Mouse (Mus musculus) heart, embryonic 11.5 days (tissue): Measurements from ENCODE around the gene Ecm2. TPM values are rescaled to one million over a fixed set of nuclear protein-coding genes. Genes with fewer than 3 reads are reported as not detected.

ENCODE experiments used
- ATAC-seq: fragments of 200-750 bp; cut with Nextera tagmentation; replicated peaks from 2 replicates; pipeline ENCODE4 v1.8.0; 2017; ENCODE audit warnings: moderate library complexity; ENCODE audit not compliant: insufficient number of reproducible peaks, low FRiP score, low TSS enrichment
- H3K27ac ChIP-seq: fragments of 300-500 bp; sonication (generic); 2 replicates; pipeline ENCODE4 v1.5.1; 2014; ENCODE audit warnings: mild to moderate bottlenecking, low read depth, low read length
- H3K27me3 ChIP-seq: fragments of 300-500 bp; sonication (generic); 2 replicates; pipeline ENCODE4 v1.6.1; 2014; ENCODE audit warnings: mild to moderate bottlenecking, low read length, mixed read lengths; ENCODE audit not compliant: control insufficient read depth, insufficient read depth
- H3K36me3 ChIP-seq: fragments of 300-500 bp; sonication (generic); 2 replicates; pipeline ENCODE4 v1.6.1; 2014; ENCODE audit warnings: mild to moderate bottlenecking, low read length, moderate library complexity, mixed read lengths; ENCODE audit not compliant: control insufficient read depth, insufficient read depth
- H3K4me1 ChIP-seq: fragments of 300-500 bp; sonication (generic); 2 replicates; pipeline ENCODE4 v1.6.1; 2014; ENCODE audit warnings: low read length; ENCODE audit not compliant: control insufficient read depth, insufficient read depth
- H3K4me2 ChIP-seq: fragments of 300-500 bp; sonication (generic); 2 replicates; pipeline ENCODE4 v1.6.1; 2014; ENCODE audit warnings: mild to moderate bottlenecking, moderate library complexity
- H3K4me3 ChIP-seq: fragments of 300-500 bp; sonication (generic); 2 replicates; pipeline ENCODE4 v1.5.1; 2014; ENCODE audit warnings: low read depth, low read length
- H3K9ac ChIP-seq: fragments of 300-500 bp; sonication (generic); 2 replicates; pipeline ENCODE4 v1.6.1; 2014; ENCODE audit warnings: mild to moderate bottlenecking, low read depth, low read length, moderate library complexity
- H3K9me3 ChIP-seq: fragments of 300-500 bp; sonication (generic); replicated peaks from 2 replicates; pipeline ENCODE4 v1.6.1; 2016; ENCODE audit warnings: low read length; ENCODE audit not compliant: control insufficient read depth
- whole genome bisulfite sequencing: fragments of 180-500 bp; shearing (Covaris S2); extraction: QIAGEN DNeasy Blood & Tissue Kit; methylation state at CpG from one replicate; pipeline ENCODE4 v1.1.7; 2014; ENCODE audit not compliant: insufficient replicate concordance; 5-methylcytosine and 5-hydroxymethylcytosine counted together
- polyA plus RNA-seq: library from polyadenylated mRNA; unstranded; fragments of >200 nt; fragmentation: Nextera tagmentation; extraction: Ambion mirVana; gene quantifications from 2 replicates; pipeline ENCODE4 v1.2.1, GENCODE M21; 2014

The Ecm2 gene
- polyA plus RNA-seq, 1 experiment from 2014 or later: 1.8 TPM

GRCm38 (mm10) chr13:49556924-49557323 lies 52.3 kb downstream of the Ecm2 start:
- no peak overlapping the region for H3K4me3 ChIP-seq
- ATAC-seq: no peak
- H3K36me3 ChIP-seq: no peaks in the 10 kb centered on the region
- no peak overlapping the region for H3K9ac ChIP-seq
- no peaks in the 10 kb centered on the region for H3K27me3 ChIP-seq
- no peak overlapping the region for H3K27ac ChIP-seq
- no peaks in the 10 kb centered on the region for H3K4me1 ChIP-seq
- H3K4me2 ChIP-seq: no peak overlapping the region
- 60% methylated on average over 1 of the region's 1 CpGs for WGBS
- H3K9me3 ChIP-seq: no peaks in the 10 kb centered on the region

DNA sequence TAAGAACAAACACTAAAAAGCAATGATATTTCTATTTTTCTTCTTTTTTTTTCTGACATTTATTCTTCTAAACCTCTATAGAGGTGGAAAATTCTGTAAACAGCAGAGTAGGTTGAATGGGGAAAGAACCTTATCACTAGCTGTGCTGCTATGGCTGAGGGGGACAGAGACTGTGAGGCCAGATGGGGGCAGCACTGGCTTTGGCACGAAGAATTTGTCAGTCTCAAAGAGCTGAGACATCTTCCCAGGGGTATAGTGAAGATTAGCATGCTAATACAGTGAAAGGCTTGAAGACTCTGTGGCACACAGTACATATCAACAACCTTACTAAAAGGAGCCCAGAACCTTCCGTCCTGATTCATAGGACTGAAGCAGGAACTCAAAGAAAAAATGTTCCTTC lies 54.6 kb downstream of the Ecm2 start:
- 32% methylated on average over 2 of the region's 2 CpGs for WGBS
- Histone ChIP-seq H3K4me2 (no peak overlapping the region), H3K4me1 (no peaks in the 10 kb centered on the region), H3K9me3 (no peaks in the 10 kb centered on the region), H3K36me3 (no peaks in the 10 kb centered on the region), H3K27me3 (no peaks in the 10 kb centered on the region), H3K9ac (no peak overlapping the region), H3K27ac (no peak overlapping the region), H3K4me3 (no peak overlapping the region)
- ATAC-seq: no peak

GRCm38 (mm10) chr13:49560886-49561285 lies 56.3 kb downstream of the Ecm2 start:
- Histone ChIP-seq H3K27ac (no peak overlapping the region), H3K4me3 (no peak overlapping the region), H3K36me3 (no peaks in the 10 kb centered on the region), H3K27me3 (no peaks in the 10 kb centered on the region), H3K4me2 (no peak overlapping the region), H3K9ac (no peak overlapping the region), H3K9me3 (no peaks in the 10 kb centered on the region), H3K4me1 (no peaks in the 10 kb centered on the region)
- ATAC-seq: no peak
- 42% methylated on average over 2 of the region's 2 CpGs for WGBS

GRCm38 (mm10) chr13:49564347-49564746 lies 59.7 kb downstream of the Ecm2 start:
- Histone ChIP-seq H3K9ac (no peak overlapping the region), H3K4me3 (no peak overlapping the region), H3K36me3 (no peaks in the 10 kb centered on the region), H3K9me3 (no peaks in the 10 kb centered on the region), H3K4me1 (no peaks in the 10 kb centered on the region), H3K27ac (no peak overlapping the region), H3K4me2 (no peak overlapping the region), H3K27me3 (no peaks in the 10 kb centered on the region)
- WGBS: 89% methylated on average over 1 of the region's 1 CpGs
- no peak for ATAC-seq

GRCm38 (mm10) chr13:49570371-49570770 lies 65.8 kb downstream of the Ecm2 start:
- no peak overlapping the region for H3K4me2 ChIP-seq
- no peaks in the 10 kb centered on the region for H3K36me3 ChIP-seq
- H3K9ac ChIP-seq: no peak overlapping the region
- no peaks in the 10 kb centered on the region for H3K27me3 ChIP-seq
- no peak overlapping the region for H3K27ac ChIP-seq
- WGBS: 56% methylated on average over 3 of the region's 3 CpGs
- H3K9me3 ChIP-seq: no peaks in the 10 kb centered on the region
- H3K4me3 ChIP-seq: no peak overlapping the region
- ATAC-seq: no peak
- no peaks in the 10 kb centered on the region for H3K4me1 ChIP-seq

- no peak overlapping the region for H3K4me2 ChIP-seq
- no peak for ATAC-seq
- H3K27me3 ChIP-seq: no peaks in the 10 kb centered on the region
Observed at GRCm38 (mm10) chr13:49571418-49571817, 66.8 kb downstream of the Ecm2 start.

DNA sequence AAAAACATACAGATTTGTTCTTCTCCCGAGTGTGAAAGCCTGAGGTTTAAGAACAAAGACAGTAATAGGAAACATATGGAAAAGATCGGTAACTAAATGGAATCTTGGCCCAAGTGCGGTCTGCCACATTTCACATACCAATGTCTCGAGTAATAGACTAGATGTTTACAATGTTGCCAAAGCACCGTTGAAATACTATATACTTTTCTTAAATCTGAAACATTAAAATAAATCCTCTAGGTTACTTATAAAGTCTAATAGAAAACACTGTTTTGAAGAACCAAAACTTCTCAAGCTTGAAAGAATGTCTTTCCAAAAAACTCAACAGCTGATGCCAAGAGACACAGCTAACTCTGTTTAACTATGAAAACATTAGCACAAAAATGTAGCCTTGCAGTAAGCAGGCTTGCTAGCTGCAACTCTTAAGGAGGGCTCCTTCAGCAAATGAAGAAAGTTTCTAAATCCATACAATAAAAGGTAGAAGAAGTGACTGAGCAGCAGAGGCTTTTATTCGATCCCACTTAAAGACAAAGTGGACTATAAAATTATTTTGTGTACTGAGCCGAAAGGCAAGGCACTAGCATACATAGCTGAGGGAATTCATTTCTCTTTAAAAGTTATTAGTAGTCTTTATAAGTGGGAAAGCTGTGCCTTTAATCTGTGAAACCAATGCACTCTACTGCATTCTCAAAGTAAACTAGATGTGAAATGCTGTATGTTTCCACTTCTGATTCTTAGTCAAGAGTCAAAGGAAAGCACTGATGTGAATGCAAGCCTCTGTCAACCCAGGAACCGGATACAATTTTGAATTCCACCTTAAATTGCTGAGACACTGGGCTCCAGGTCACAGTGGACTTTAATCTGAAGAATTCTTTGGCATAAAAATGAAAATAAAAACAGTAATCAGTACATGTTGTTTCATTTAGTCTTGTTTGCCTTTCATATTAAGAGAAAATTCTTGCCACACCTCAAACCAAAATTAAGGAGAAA lies 77.2 kb downstream of the Ecm2 start, which contains the start of gene Omd:
Omd (plus strand) TSS at position 922 of the 990 bp plus-strand sequence.
- H3K27me3 ChIP-seq: no peaks in the 10 kb centered on the region
- 64% methylated on average over 8 of the region's 8 CpGs for WGBS
- no peak within 1 kb of the TSS for H3K4me2 ChIP-seq
- no peak within 1 kb of the TSS for H3K4me3 ChIP-seq
- H3K4me1 ChIP-seq: no peaks in the 10 kb centered on the region
- H3K9ac ChIP-seq: no peak within 1 kb of the TSS
- H3K27ac ChIP-seq: 0 out of 2 replicates have a peak within 1 kb of the TSS, but pooled peaks have one; percentile 25
- no peaks in the 10 kb centered on the region for H3K36me3 ChIP-seq
- no peaks in the 10 kb centered on the region for H3K9me3 ChIP-seq
- no peak for ATAC-seq

More at GRCm38 (mm10) chr13:49571418-49571817, 66.8 kb downstream of the Ecm2 start:
- Histone ChIP-seq H3K9me3 (no peaks in the 10 kb centered on the region), H3K36me3 (no peaks in the 10 kb centered on the region), H3K27ac (no peak overlapping the region), H3K4me3 (no peak overlapping the region), H3K4me1 (no peaks in the 10 kb centered on the region), H3K9ac (no peak overlapping the region)
- 70% methylated on average over 2 of the region's 2 CpGs for WGBS
